Mouse (Mus musculus) heart, postnatal 0 days (tissue): ENCODE measurements around the gene Aspdh. TPM values are rescaled to one million over a fixed set of nuclear protein-coding genes. Genes with fewer than 3 reads are reported as not detected.
A peak's percentile ranks its signal among the peaks of the same experiment; 100 is the strongest.

Experiments
- ATAC-seq: fragments of 200-750 bp; cut with Nextera tagmentation; 2 replicates; pipeline ENCODE4 v1.8.0; 2017; ENCODE audit warnings: low read depth, moderate number of reproducible peaks, moderate library complexity; ENCODE audit not compliant: insufficient read depth
- DNase-seq: peaks from one replicate; pipeline ENCODE4 v3.0.0-alpha.2; 2016; ENCODE audit warnings: low spot score
- H3K27ac ChIP-seq: fragments of 300-500 bp; sonication (generic); 2 replicates; pipeline ENCODE4 v1.5.1; 2014; ENCODE audit warnings: low read depth, mild to moderate bottlenecking
- H3K27me3 ChIP-seq: fragments of 300-500 bp; sonication (generic); 2 replicates; pipeline ENCODE4 v1.6.1; 2014; ENCODE audit warnings: low read length, mixed read lengths; ENCODE audit not compliant: control insufficient read depth, insufficient read depth
- H3K36me3 ChIP-seq: fragments of 300-500 bp; sonication (generic); replicated peaks from 2 replicates; pipeline ENCODE4 v1.6.1; 2014; ENCODE audit warnings: low read length, mixed read lengths; ENCODE audit not compliant: control insufficient read depth, insufficient read depth
- H3K4me1 ChIP-seq: fragments of 300-500 bp; sonication (generic); 2 replicates; pipeline ENCODE4 v1.6.1; 2014; ENCODE audit warnings: antibody characterized with exemption; ENCODE audit not compliant: control insufficient read depth, insufficient read depth
- H3K4me2 ChIP-seq: fragments of 300-500 bp; sonication (generic); 2 replicates; pipeline ENCODE4 v1.6.1; 2014; ENCODE audit warnings: low read depth, mild to moderate bottlenecking, low read length, moderate library complexity
- H3K4me3 ChIP-seq: fragments of 300-500 bp; sonication (generic); 2 replicates; pipeline ENCODE4 v1.5.1; 2014; ENCODE audit warnings: low read depth, low read length
- H3K9ac ChIP-seq: fragments of 300-500 bp; sonication (generic); replicated peaks from 2 replicates; pipeline ENCODE4 v1.6.1; 2014; ENCODE audit warnings: low read depth, low read length, mixed read lengths
- H3K9me3 ChIP-seq: fragments of 300-500 bp; sonication (generic); replicated peaks from 2 replicates; pipeline ENCODE4 v1.6.1; 2016; ENCODE audit warnings: low read length; ENCODE audit not compliant: control insufficient read depth
- CTCF ChIP-seq: IDR thresholded peaks from 2 replicates; pipeline ENCODE4 v1.5.1; 2016; ENCODE audit warnings: antibody characterized with exemption, control low read depth, low read depth
- EP300 ChIP-seq: IDR thresholded peaks from 2 replicates; pipeline ENCODE4 v1.6.1; 2016; ENCODE audit warnings: antibody characterized with exemption, low read depth
- WGBS: fragments of 180-500 bp; shearing (Covaris S2); extraction: QIAGEN DNeasy Blood & Tissue Kit; methylation state at CpG from one replicate; pipeline ENCODE4 v1.1.7; 2014; 5-methylcytosine and 5-hydroxymethylcytosine counted together
- polyA plus RNA-seq: library from polyadenylated mRNA; unstranded; fragments of >200 nt; fragmentation: Nextera tagmentation; extraction: Ambion mirVana; gene quantifications from 2 replicates; pipeline ENCODE4 v1.2.1, GENCODE M21; 2015
- total RNA-seq: library from RNA; depleted of rRNA; stranded (reverse); fragments of >200 nt; gene quantifications from 2 replicates; pipeline ENCODE4 v1.2.3, GENCODE M21; 2014; ENCODE audit warnings: low replicate concordance

Aspdh gene
- total and polyA plus RNA-seq, 2 experiments from 2014 or later, result 0.86 TPM; not detected in 1

DNA sequence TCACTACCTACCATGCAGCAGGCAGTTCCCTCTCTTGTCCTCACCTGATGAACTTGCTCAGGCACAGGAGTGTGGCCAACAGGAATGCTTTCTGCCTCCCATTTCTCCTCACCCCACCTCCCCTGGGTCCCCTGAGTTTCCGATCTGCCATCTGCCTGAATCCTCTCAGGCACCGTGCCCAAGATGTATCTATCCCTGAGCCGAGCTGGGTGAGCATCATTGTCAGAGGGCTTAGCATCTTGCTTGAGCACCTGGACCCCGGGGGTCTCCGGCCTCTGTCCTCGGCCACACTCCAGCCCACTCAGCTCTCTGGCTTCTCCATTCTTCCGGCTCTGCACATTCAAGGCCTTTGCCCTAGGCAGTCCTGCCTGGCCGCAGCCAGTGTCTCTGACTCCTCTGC, 27.3 kb upstream of the Aspdh start:
- no peak overlapping the region for H3K4me3 ChIP-seq
- H3K27me3 ChIP-seq, result peaks cover 12% of the 10 kb centered on the region; the same call in 1 of the 2 replicates
- H3K9ac ChIP-seq, result no peak overlapping the region
- no peaks in the 10 kb centered on the region for H3K36me3 ChIP-seq
- TF ChIP-seq EP300, result no peak
- TF ChIP-seq CTCF, result no peak
- H3K4me2 ChIP-seq, result no peak overlapping the region
- ATAC-seq (no peak), DNase-seq (no peak)
- H3K9me3 ChIP-seq, result no peaks in the 10 kb centered on the region
- no peak overlapping the region for H3K27ac ChIP-seq
- no peaks in the 10 kb centered on the region for H3K4me1 ChIP-seq
- WGBS, result 70% methylated on average over 8 of the region's 8 CpGs

DNA sequence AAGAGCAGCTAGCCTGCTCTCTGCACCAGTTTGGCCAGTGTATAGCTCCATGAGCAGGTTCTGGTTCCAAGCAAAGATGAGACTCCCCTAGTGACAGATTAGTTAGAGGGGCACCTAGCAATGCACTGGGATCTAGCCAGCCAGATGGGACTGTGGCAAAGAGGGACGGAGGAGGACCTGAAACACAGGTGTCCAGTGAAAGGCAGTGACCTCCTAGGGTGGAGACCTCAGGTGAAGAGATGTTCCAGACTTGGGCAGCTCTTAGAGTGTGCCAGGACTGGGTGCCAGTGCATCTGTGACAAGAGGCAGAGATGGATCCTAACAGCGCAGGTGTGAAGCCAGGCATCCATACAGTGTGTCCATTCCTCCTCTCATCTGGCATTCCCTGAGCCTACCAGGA, 25.5 kb upstream of the Aspdh start:
- no peaks in the 10 kb centered on the region for H3K36me3 ChIP-seq
- H3K9me3 ChIP-seq, result no peaks in the 10 kb centered on the region
- no peak for ATAC-seq
- TF ChIP-seq CTCF, result no peak
- TF ChIP-seq EP300, result no peak
- H3K9ac ChIP-seq, result no peak overlapping the region
- 65% methylated on average over 2 of the region's 2 CpGs for WGBS
- peaks cover 12% of the 10 kb centered on the region for H3K4me1 ChIP-seq
- no peak overlapping the region for H3K27ac ChIP-seq
- no peak overlapping the region for H3K4me3 ChIP-seq
- H3K4me2 ChIP-seq, result no peak overlapping the region
- DNase-seq, result no peak
- H3K27me3 ChIP-seq, result peaks cover 18% of the 10 kb centered on the region

DNA sequence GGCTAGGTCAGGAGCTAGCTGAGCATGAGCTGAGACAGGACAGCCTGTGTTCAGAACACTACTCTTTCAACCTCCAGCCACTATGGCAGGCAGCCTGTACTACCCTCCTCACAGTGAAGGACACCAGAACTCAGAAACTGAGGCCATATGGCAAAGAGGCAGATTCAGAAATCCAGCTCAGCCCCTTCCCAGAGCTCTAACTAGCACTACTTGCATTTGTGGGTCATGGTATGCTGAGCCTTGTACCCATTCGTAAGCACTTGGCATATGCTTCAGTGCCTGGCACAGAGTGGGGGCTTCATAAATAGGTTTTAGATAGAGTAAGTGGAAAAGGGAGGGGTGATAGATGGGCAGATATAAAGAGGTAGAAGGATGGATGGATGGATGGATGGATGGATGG, 24.7 kb upstream of the Aspdh start:
- DNase-seq, result no peak

GRCm38 (mm10) chr7:44441180-44441579, 24.0 kb upstream of the Aspdh start:
- no peaks in the 10 kb centered on the region for H3K9me3 ChIP-seq
- TF ChIP-seq CTCF (no peak), EP300 (no peak)
- no peak overlapping the region for H3K9ac ChIP-seq
- no peaks in the 10 kb centered on the region for H3K36me3 ChIP-seq
- 27% methylated on average over 1 of the region's 1 CpGs for WGBS
- no peak for ATAC-seq
- H3K27ac ChIP-seq, result no peak overlapping the region
- H3K4me1 ChIP-seq, result peaks cover 14% of the 10 kb centered on the region
- peaks cover 21% of the 10 kb centered on the region for H3K27me3 ChIP-seq
- DNase-seq, result no peak
- no peak overlapping the region for H3K4me2 ChIP-seq
- no peak overlapping the region for H3K4me3 ChIP-seq

More for the DNA sequence above, 24.7 kb upstream of the Aspdh start:
- Histone ChIP-seq H3K9ac (no peak overlapping the region), H3K36me3 (no peaks in the 10 kb centered on the region), H3K4me1 (peaks cover 14% of the 10 kb centered on the region), H3K27me3 (peaks cover 21% of the 10 kb centered on the region), H3K4me2 (no peak overlapping the region), H3K9me3 (no peaks in the 10 kb centered on the region), H3K4me3 (no peak overlapping the region), H3K27ac (no peak overlapping the region)
- TF ChIP-seq CTCF, result no peak
- no peak for TF ChIP-seq EP300
- WGBS, result 77% methylated on average over 1 of the region's 1 CpGs
- no peak for ATAC-seq

GRCm38 (mm10) chr7:44441648-44442109, 23.5 kb upstream of the Aspdh start:
- peak; percentile 58 for ATAC-seq
- 0% methylated on average over 14 of the region's 14 CpGs for WGBS
- DNase-seq, result peak; percentile 26
- Histone ChIP-seq H3K27ac (peak overlapping the region; percentile 84), H3K4me1 (peaks cover 14% of the 10 kb centered on the region), H3K9me3 (no peaks in the 10 kb centered on the region), H3K36me3 (no peaks in the 10 kb centered on the region), H3K4me3 (peak overlapping the region; percentile 57), H3K27me3 (peaks cover 21% of the 10 kb centered on the region), H3K9ac (peak overlapping the region; percentile 61), H3K4me2 (peak overlapping the region; percentile 86)
- TF ChIP-seq EP300 (no peak), CTCF (no peak)

DNA sequence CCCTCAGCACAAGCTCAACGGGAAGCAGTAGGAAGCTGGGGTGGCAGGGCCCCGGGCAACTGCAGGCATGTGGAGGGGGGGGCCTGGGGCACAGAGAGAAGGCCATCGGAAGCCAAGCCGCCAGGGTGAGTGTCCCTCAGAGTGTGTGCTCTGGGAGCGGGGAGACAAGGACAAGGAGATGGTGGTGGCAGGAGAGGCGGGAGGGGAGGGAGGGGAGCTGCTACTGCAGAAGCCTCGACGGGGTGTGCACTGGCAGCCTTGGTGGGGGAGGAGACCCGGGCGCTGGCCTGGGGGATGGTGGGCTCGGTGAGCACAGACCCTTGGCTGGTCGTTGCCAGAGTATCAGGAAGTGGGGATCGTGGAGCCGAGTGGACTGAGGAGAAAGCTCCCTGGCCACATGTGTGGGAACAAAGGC, 22.8 kb upstream of the Aspdh start:
- WGBS, result 0% methylated on average over 14 of the region's 14 CpGs
- ATAC-seq, result peak; percentile 30
- Histone ChIP-seq H3K4me2 (peak overlapping the region; percentile 86), H3K4me1 (peaks cover 14% of the 10 kb centered on the region), H3K27ac (peak overlapping the region; percentile 84), H3K27me3 (peaks cover 21% of the 10 kb centered on the region), H3K36me3 (no peaks in the 10 kb centered on the region), H3K9me3 (no peaks in the 10 kb centered on the region), H3K4me3 (peak overlapping the region; percentile 57), H3K9ac (peak overlapping the region; percentile 61)
- no peak for TF ChIP-seq CTCF
- no peak for TF ChIP-seq EP300
- DNase-seq, result no peak
